Mouse (Mus musculus): ENCODE measurements at regions not wholly inside any gene's neighbourhood (a gene's known extent, or its start where the extent isn't known, plus 50 kb on each side); places are given as distances from the start of the nearest gene placed in this dataset.

GRCm38 (mm10) chr16:70019564-70019963, 156.0 kb upstream of the Speer2 start:
- Histone ChIP-seq H3K4me3 (ENCODE audit: low read depth, low read length) (no peak overlapping the region), H3K27me3 (replicated peaks; ENCODE audit: control insufficient read depth, insufficient read depth, low read length) (no peaks in the 10 kb centered on the region), H3K27ac (ENCODE audit: low read depth, low read length) (no peak overlapping the region), H3K36me3 (ENCODE audit: control insufficient read depth, insufficient read depth) (no peaks in the 10 kb centered on the region), H3K9ac (ENCODE audit: low read depth, low read length) (no peak overlapping the region), H3K9me3 (ENCODE audit: control insufficient read depth) (no peaks in the 10 kb centered on the region), H3K4me1 (replicated peaks; ENCODE audit: control insufficient read depth, insufficient read depth, low read length) (no peaks in the 10 kb centered on the region), H3K4me2 (replicated peaks; ENCODE audit: low read depth) (no peak overlapping the region)
- WGBS = 88% methylated on average over 2 of the region's 2 CpGs
- no peak for TF ChIP-seq CTCF (IDR thresholded peaks at IDR 0.05; ENCODE audit: low read depth)
- no peak for ATAC-seq

GRCm38 (mm10) chr16:70021436-70021835, 157.9 kb upstream of the Speer2 start:
- H3K36me3 ChIP-seq (ENCODE audit: control insufficient read depth, insufficient read depth) = no peaks in the 10 kb centered on the region
- no peaks in the 10 kb centered on the region for H3K27me3 ChIP-seq (replicated peaks; ENCODE audit: control insufficient read depth, insufficient read depth, low read length)
- H3K4me3 ChIP-seq (ENCODE audit: low read depth, low read length) = no peak overlapping the region
- no peak for TF ChIP-seq CTCF (IDR thresholded peaks at IDR 0.05; ENCODE audit: low read depth)
- ATAC-seq = no peak
- WGBS = 79% methylated on average over 7 of the region's 7 CpGs
- no peak overlapping the region for H3K9ac ChIP-seq (ENCODE audit: low read depth, low read length)
- H3K4me2 ChIP-seq (replicated peaks; ENCODE audit: low read depth) = no peak overlapping the region
- H3K27ac ChIP-seq (ENCODE audit: low read depth, low read length) = no peak overlapping the region
- H3K4me1 ChIP-seq (replicated peaks; ENCODE audit: control insufficient read depth, insufficient read depth, low read length) = no peaks in the 10 kb centered on the region
- H3K9me3 ChIP-seq (ENCODE audit: control insufficient read depth) = no peaks in the 10 kb centered on the region

GRCm38 (mm10) chr16:70028649-70029048, 165.1 kb upstream of the Speer2 start:
- no peaks in the 10 kb centered on the region for H3K36me3 ChIP-seq (ENCODE audit: control insufficient read depth, insufficient read depth)
- no peak for ATAC-seq
- H3K4me3 ChIP-seq (ENCODE audit: low read depth, low read length) = no peak overlapping the region
- no peaks in the 10 kb centered on the region for H3K27me3 ChIP-seq (replicated peaks; ENCODE audit: control insufficient read depth, insufficient read depth, low read length)
- H3K4me1 ChIP-seq (replicated peaks; ENCODE audit: control insufficient read depth, insufficient read depth, low read length) = no peaks in the 10 kb centered on the region
- no peak overlapping the region for H3K4me2 ChIP-seq (replicated peaks; ENCODE audit: low read depth)
- no peak overlapping the region for H3K27ac ChIP-seq (ENCODE audit: low read depth, low read length)
- 77% methylated on average over 13 of the region's 13 CpGs for WGBS
- H3K9me3 ChIP-seq (ENCODE audit: control insufficient read depth) = no peaks in the 10 kb centered on the region
- peak; percentile 51 for TF ChIP-seq CTCF (IDR thresholded peaks at IDR 0.05; ENCODE audit: low read depth)
- no peak overlapping the region for H3K9ac ChIP-seq (ENCODE audit: low read depth, low read length)

- H3K9me3 ChIP-seq (ENCODE audit: control insufficient read depth) = no peaks in the 10 kb centered on the region
- ATAC-seq = no peak
- no peaks in the 10 kb centered on the region for H3K36me3 ChIP-seq (ENCODE audit: control insufficient read depth, insufficient read depth)
- no peak overlapping the region for H3K27ac ChIP-seq (ENCODE audit: low read depth, low read length)
- H3K9ac ChIP-seq (ENCODE audit: low read depth, low read length) = no peak overlapping the region
- no peak overlapping the region for H3K4me3 ChIP-seq (ENCODE audit: low read depth, low read length)
- no peak for TF ChIP-seq CTCF (IDR thresholded peaks at IDR 0.05; ENCODE audit: low read depth)
- no peaks in the 10 kb centered on the region for H3K4me1 ChIP-seq (replicated peaks; ENCODE audit: control insufficient read depth, insufficient read depth, low read length)
- H3K4me2 ChIP-seq (replicated peaks; ENCODE audit: low read depth) = peak overlapping the region; percentile 2; the same call in 1 of the 2 replicates
- no peaks in the 10 kb centered on the region for H3K27me3 ChIP-seq (replicated peaks; ENCODE audit: control insufficient read depth, insufficient read depth, low read length)
These were observed 182.0 kb upstream of the Speer2 start for GRCm38 (mm10) chr16:70045547-70045946.

- 36% methylated on average over 4 of the region's 4 CpGs for WGBS
- H3K27me3 ChIP-seq (replicated peaks; ENCODE audit: control insufficient read depth, insufficient read depth, low read length) = no peaks in the 10 kb centered on the region
- no peaks in the 10 kb centered on the region for H3K9me3 ChIP-seq (ENCODE audit: control insufficient read depth)
- H3K4me1 ChIP-seq (replicated peaks; ENCODE audit: control insufficient read depth, insufficient read depth, low read length) = no peaks in the 10 kb centered on the region
- H3K9ac ChIP-seq (ENCODE audit: low read depth, low read length) = no peak overlapping the region
- no peak overlapping the region for H3K4me3 ChIP-seq (ENCODE audit: low read depth, low read length)
- no peak overlapping the region for H3K27ac ChIP-seq (ENCODE audit: low read depth, low read length)
- peak; percentile 49; the same call in 1 of the 2 replicates for ATAC-seq
- H3K36me3 ChIP-seq (ENCODE audit: control insufficient read depth, insufficient read depth) = no peaks in the 10 kb centered on the region
- H3K4me2 ChIP-seq (replicated peaks; ENCODE audit: low read depth) = peak overlapping the region; percentile 2; the same call in 1 of the 2 replicates
- TF ChIP-seq CTCF (IDR thresholded peaks at IDR 0.05; ENCODE audit: low read depth) = no peak
These were observed 182.5 kb upstream of the Speer2 start for GRCm38 (mm10) chr16:70046009-70046408.

- WGBS = 73% methylated on average over 2 of the region's 2 CpGs
- no peak for TF ChIP-seq CTCF (IDR thresholded peaks at IDR 0.05; ENCODE audit: low read depth)
- no peaks in the 10 kb centered on the region for H3K9me3 ChIP-seq (ENCODE audit: control insufficient read depth)
- no peaks in the 10 kb centered on the region for H3K4me1 ChIP-seq (replicated peaks; ENCODE audit: control insufficient read depth, insufficient read depth, low read length)
- H3K9ac ChIP-seq (ENCODE audit: low read depth, low read length) = no peak overlapping the region
- H3K27me3 ChIP-seq (replicated peaks; ENCODE audit: control insufficient read depth, insufficient read depth, low read length) = no peaks in the 10 kb centered on the region
- H3K27ac ChIP-seq (ENCODE audit: low read depth, low read length) = no peak overlapping the region
- ATAC-seq = no peak
- H3K4me3 ChIP-seq (ENCODE audit: low read depth, low read length) = no peak overlapping the region
- H3K36me3 ChIP-seq (ENCODE audit: control insufficient read depth, insufficient read depth) = no peaks in the 10 kb centered on the region
- H3K4me2 ChIP-seq (replicated peaks; ENCODE audit: low read depth) = no peak overlapping the region
These were observed 186.3 kb upstream of the Speer2 start for GRCm38 (mm10) chr16:70049850-70050249.

- ATAC-seq = no peak
- no peak overlapping the region for H3K27ac ChIP-seq (ENCODE audit: low read depth, low read length)
- H3K4me3 ChIP-seq (ENCODE audit: low read depth, low read length) = no peak overlapping the region
- H3K27me3 ChIP-seq (replicated peaks; ENCODE audit: control insufficient read depth, insufficient read depth, low read length) = no peaks in the 10 kb centered on the region
- WGBS = 80% methylated on average over 4 of the region's 4 CpGs
- H3K4me2 ChIP-seq (replicated peaks; ENCODE audit: low read depth) = no peak overlapping the region
- no peaks in the 10 kb centered on the region for H3K4me1 ChIP-seq (replicated peaks; ENCODE audit: control insufficient read depth, insufficient read depth, low read length)
- peak; percentile 55 for TF ChIP-seq CTCF (IDR thresholded peaks at IDR 0.05; ENCODE audit: low read depth)
- H3K36me3 ChIP-seq (ENCODE audit: control insufficient read depth, insufficient read depth) = no peaks in the 10 kb centered on the region
- H3K9ac ChIP-seq (ENCODE audit: low read depth, low read length) = no peak overlapping the region
- H3K9me3 ChIP-seq (ENCODE audit: control insufficient read depth) = no peaks in the 10 kb centered on the region
These were observed 207.9 kb upstream of the Speer2 start for GRCm38 (mm10) chr16:70071471-70071870.
